Mouse (Mus musculus) liver, embryonic 14.5 days (tissue): ENCODE measurements around the gene Ifngr1.

ENCODE experiments used
- CTCF ChIP-seq: IDR thresholded peaks from 2 replicates; pipeline ENCODE4 v1.5.1; 2016; ENCODE audit warnings: antibody characterized with exemption, low read depth, control low read depth
- EP300 ChIP-seq: IDR thresholded peaks from 2 replicates; pipeline ENCODE4 v1.6.1; 2016; ENCODE audit warnings: antibody characterized with exemption, low read depth

DNA sequence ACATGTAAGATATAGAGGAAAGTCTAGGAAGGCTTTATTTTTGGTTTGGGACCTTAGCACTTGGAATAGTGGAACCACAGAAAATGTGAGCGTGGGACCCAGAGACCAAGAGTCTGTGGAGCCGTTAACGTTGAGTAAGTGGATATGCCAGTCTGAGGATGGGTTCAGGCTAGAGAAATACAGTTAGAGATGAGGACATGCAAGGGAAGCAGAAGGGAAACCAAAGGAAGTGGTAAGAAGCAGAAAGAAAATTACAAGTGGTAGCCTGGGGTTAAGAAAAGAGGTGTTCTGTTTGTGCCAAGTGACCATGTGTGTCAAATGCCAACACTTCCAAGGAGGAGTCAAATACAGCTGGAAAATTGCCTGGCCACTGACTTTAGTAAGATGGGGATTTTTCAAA, 29.2 kb upstream of the Ifngr1 start:
- TF ChIP-seq CTCF (no peak), EP300 (no peak)
